Comparison of ENCODE assay signal across 17 mouse cellular contexts in genomic region chr13:94454131-94454530, GRCm38 (mm10).
"Had no signal": no experiment of that assay in that cellular context is flagged by ENCODE, and none has a peak within 500 bp of the region (broad histone marks: within the 10 kb centered on the region; RNA-seq: fewer than 3 reads in every experiment).

No protein-coding gene starts in this region.

- H3K9me3 ChIP-seq: lung, embryonic 15.5 days; megakaryocyte, embryonic 14.5 days; midbrain, embryonic 13.5 days; midbrain, embryonic 15.5 days; neural tube, embryonic 13.5 days; stomach, embryonic 15.5 days had no signal

- H3K27ac ChIP-seq: lung, embryonic 15.5 days; macrophage; midbrain, embryonic 13.5 days; midbrain, embryonic 15.5 days; neural tube, embryonic 13.5 days; stomach, embryonic 15.5 days; stomach, postnatal 0 days had no signal

- H3K4me3 ChIP-seq: lung, embryonic 15.5 days; megakaryocyte, embryonic 14.5 days; midbrain, embryonic 13.5 days; midbrain, embryonic 15.5 days; neural tube, embryonic 13.5 days; stomach, embryonic 15.5 days had no signal

- DNase-seq: lung, adult 2 months; lung, postnatal 14 days; lung, postnatal 36 days; right cerebral cortex, postnatal 14 days; thymus, adult 2 months; thymus, postnatal 25 days; thymus, postnatal 4 days had no signal

- H3K27me3 ChIP-seq: lung, embryonic 15.5 days; megakaryocyte, embryonic 14.5 days; midbrain, embryonic 13.5 days; midbrain, embryonic 15.5 days; neural tube, embryonic 13.5 days; stomach, embryonic 15.5 days had no signal

- H3K9ac ChIP-seq: lung, embryonic 15.5 days; midbrain, embryonic 13.5 days; midbrain, embryonic 15.5 days; neural tube, embryonic 13.5 days; stomach, embryonic 15.5 days had no signal

- H3K4me2 ChIP-seq: lung, embryonic 15.5 days; midbrain, embryonic 11.5 days; midbrain, embryonic 13.5 days; midbrain, embryonic 15.5 days; neural tube, embryonic 13.5 days; stomach, embryonic 15.5 days had no signal

- H3K4me1 ChIP-seq: lung, embryonic 15.5 days; midbrain, embryonic 13.5 days; midbrain, embryonic 15.5 days; neural tube, embryonic 13.5 days; stomach, embryonic 15.5 days had no signal

- ATAC-seq: lung, postnatal 0 days; midbrain, embryonic 13.5 days; midbrain, embryonic 15.5 days had no signal

- H3K36me3 ChIP-seq: midbrain, embryonic 15.5 days; neural tube, embryonic 13.5 days had no signal
